Mouse (Mus musculus) midbrain, postnatal 0 days (tissue): ENCODE measurements around the gene Yy1. TPM values are rescaled to one million over a fixed set of nuclear protein-coding genes. Genes with fewer than 3 reads are reported as not detected.

Source experiments
- ATAC-seq: fragments of 200-750 bp; cut with Nextera tagmentation; 2 replicates; pipeline ENCODE4 v1.8.0; 2017; ENCODE audit warnings: moderate number of reproducible peaks, mild to moderate bottlenecking, moderate TSS enrichment, moderate library complexity; ENCODE audit not compliant: low FRiP score
- DNase-seq: peaks from one replicate; pipeline ENCODE4 v3.0.0-alpha.2; 2015; ENCODE audit warnings: low spot score
- H3K27ac ChIP-seq: fragments of 300-500 bp; sonication (generic); 2 replicates; pipeline ENCODE4 v1.5.1; 2014; ENCODE audit warnings: low read depth, mild to moderate bottlenecking, low read length, mixed read lengths
- H3K27me3 ChIP-seq: fragments of 300-500 bp; sonication (generic); 2 replicates; pipeline ENCODE4 v1.6.1; 2014; ENCODE audit warnings: low read length, control low read depth, mixed read lengths; ENCODE audit not compliant: insufficient read depth
- H3K36me3 ChIP-seq: fragments of 300-500 bp; sonication (generic); 2 replicates; pipeline ENCODE4 v1.6.1; 2014; ENCODE audit warnings: low read length, control low read depth, mixed read lengths; ENCODE audit not compliant: insufficient read depth
- H3K4me1 ChIP-seq: fragments of 300-500 bp; sonication (generic); 2 replicates; pipeline ENCODE4 v1.6.1; 2014; ENCODE audit warnings: mild to moderate bottlenecking, control low read depth, antibody characterized with exemption, low read length, mixed read lengths; ENCODE audit not compliant: insufficient read depth
- H3K4me2 ChIP-seq: fragments of 300-500 bp; sonication (generic); 2 replicates; pipeline ENCODE4 v1.6.1; 2014; ENCODE audit warnings: low read depth, mild to moderate bottlenecking, low read length, mixed read lengths; ENCODE audit not compliant: poor library complexity, severe bottlenecking
- H3K4me3 ChIP-seq: fragments of 300-500 bp; sonication (generic); 2 replicates; pipeline ENCODE4 v1.5.1; 2014; ENCODE audit warnings: low read depth, mild to moderate bottlenecking, low read length, moderate library complexity
- H3K9ac ChIP-seq: fragments of 300-500 bp; sonication (generic); replicated peaks from 2 replicates; pipeline ENCODE4 v1.6.1; 2014; ENCODE audit warnings: mild to moderate bottlenecking, low read length, moderate library complexity, mixed read lengths; ENCODE audit not compliant: poor library complexity, severe bottlenecking
- H3K9me3 ChIP-seq: fragments of 300-500 bp; sonication (generic); 2 replicates; pipeline ENCODE4 v1.6.1; 2016; ENCODE audit warnings: low read length, control low read depth
- CTCF ChIP-seq: IDR thresholded peaks from 2 replicates; pipeline ENCODE4 v1.5.1; 2016; ENCODE audit warnings: antibody characterized with exemption, mild to moderate bottlenecking
- WGBS: fragments of 180-500 bp; shearing (Covaris S2); extraction: QIAGEN DNeasy Blood & Tissue Kit; methylation state at CpG from one replicate; pipeline ENCODE4 v1.1.7; 2014; 5-methylcytosine and 5-hydroxymethylcytosine counted together
- polyA plus RNA-seq: library from polyadenylated mRNA; unstranded; fragments of >200 nt; fragmentation: Nextera tagmentation; extraction: Ambion mirVana; gene quantifications from 2 replicates; pipeline ENCODE4 v1.2.1, GENCODE M21; 2015
- total RNA-seq: library from RNA; depleted of rRNA; stranded (reverse); fragments of >200 nt; gene quantifications from 2 replicates; pipeline ENCODE4 v1.2.3, GENCODE M21; 2014

Yy1 gene
- total and polyA plus RNA-seq, 2 experiments from 2014 or later, result 9.2 to 38.3 TPM

GRCm38 (mm10) chr12:108814470-108814869, 21.7 kb downstream of the Yy1 start:
- Histone ChIP-seq H3K9ac (no peak overlapping the region), H3K9me3 (no peaks in the 10 kb centered on the region), H3K27ac (no peak overlapping the region), H3K4me3 (no peak overlapping the region), H3K27me3 (no peaks in the 10 kb centered on the region), H3K36me3 (peaks cover 16% of the 10 kb centered on the region), H3K4me1 (0 out of 2 replicates have a peak, but pooled peaks cover 3% of the 10 kb centered on the region), H3K4me2 (no peak overlapping the region)
- 94% methylated on average over 6 of the region's 6 CpGs for WGBS
- ATAC-seq (no peak), DNase-seq (no peak)
- TF ChIP-seq CTCF, result no peak

DNA sequence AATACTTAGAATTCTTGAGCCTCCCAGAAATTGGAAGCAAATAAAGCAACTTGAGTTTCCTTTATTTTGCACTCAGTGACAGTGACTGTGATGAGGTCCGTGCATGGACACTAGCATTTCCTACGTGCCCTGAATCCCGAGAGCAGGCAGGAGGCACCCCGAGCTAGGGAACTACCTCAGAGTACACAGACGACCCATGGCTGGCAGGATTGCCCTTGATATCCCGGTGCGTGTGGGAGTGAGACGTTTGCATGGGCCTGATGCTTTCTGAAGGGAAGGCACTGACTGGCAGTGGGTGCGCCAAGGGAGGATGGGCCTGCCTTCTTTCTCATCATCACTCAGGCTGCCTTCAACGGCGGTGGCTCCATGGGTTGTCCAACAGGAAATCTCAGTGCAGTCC, 23.8 kb downstream of the Yy1 start:
- DNase-seq (no peak), ATAC-seq (no peak)
- no peaks in the 10 kb centered on the region for H3K9me3 ChIP-seq
- H3K9ac ChIP-seq, result no peak overlapping the region
- H3K27me3 ChIP-seq, result no peaks in the 10 kb centered on the region
- no peak overlapping the region for H3K4me2 ChIP-seq
- H3K36me3 ChIP-seq, result peaks cover 16% of the 10 kb centered on the region
- 79% methylated on average over 11 of the region's 11 CpGs for WGBS
- H3K27ac ChIP-seq, result no peak overlapping the region
- H3K4me3 ChIP-seq, result no peak overlapping the region
- 0 out of 2 replicates have a peak, but pooled peaks cover 3% of the 10 kb centered on the region for H3K4me1 ChIP-seq
- TF ChIP-seq CTCF, result no peak

- Histone ChIP-seq H3K27me3 (no peaks in the 10 kb centered on the region), H3K9ac (no peak overlapping the region), H3K4me1 (no peaks in the 10 kb centered on the region), H3K36me3 (peaks cover 5% of the 10 kb centered on the region), H3K4me3 (no peak overlapping the region), H3K9me3 (no peaks in the 10 kb centered on the region), H3K4me2 (no peak overlapping the region), H3K27ac (no peak overlapping the region)
- DNase-seq (no peak), ATAC-seq (no peak)
- WGBS, result 89% methylated on average over 4 of the region's 4 CpGs
- no peak for TF ChIP-seq CTCF
Observed at GRCm38 (mm10) chr12:108820461-108820860, 27.7 kb downstream of the Yy1 start.

DNA sequence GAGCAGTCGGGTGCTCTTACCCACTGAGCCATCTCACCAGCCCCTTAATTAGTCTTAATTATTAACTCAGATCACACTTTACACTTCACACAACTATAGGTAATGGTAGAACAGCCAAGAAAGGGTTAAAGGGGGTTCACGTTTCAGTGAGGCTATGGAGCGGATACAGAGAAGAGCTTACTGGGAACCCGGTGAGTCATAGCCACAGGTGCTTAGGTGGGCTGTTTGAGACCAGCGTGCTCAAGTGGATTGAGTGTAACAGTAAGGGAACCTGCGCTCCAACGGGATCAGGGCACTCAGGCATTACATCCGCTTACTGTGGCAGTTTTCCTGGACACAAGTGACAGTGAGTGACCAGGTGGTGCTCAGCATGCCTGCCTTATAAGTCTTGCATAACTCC, 30.3 kb downstream of the Yy1 start:
- 74% methylated on average over 8 of the region's 8 CpGs for WGBS
- no peak overlapping the region for H3K4me3 ChIP-seq

DNA sequence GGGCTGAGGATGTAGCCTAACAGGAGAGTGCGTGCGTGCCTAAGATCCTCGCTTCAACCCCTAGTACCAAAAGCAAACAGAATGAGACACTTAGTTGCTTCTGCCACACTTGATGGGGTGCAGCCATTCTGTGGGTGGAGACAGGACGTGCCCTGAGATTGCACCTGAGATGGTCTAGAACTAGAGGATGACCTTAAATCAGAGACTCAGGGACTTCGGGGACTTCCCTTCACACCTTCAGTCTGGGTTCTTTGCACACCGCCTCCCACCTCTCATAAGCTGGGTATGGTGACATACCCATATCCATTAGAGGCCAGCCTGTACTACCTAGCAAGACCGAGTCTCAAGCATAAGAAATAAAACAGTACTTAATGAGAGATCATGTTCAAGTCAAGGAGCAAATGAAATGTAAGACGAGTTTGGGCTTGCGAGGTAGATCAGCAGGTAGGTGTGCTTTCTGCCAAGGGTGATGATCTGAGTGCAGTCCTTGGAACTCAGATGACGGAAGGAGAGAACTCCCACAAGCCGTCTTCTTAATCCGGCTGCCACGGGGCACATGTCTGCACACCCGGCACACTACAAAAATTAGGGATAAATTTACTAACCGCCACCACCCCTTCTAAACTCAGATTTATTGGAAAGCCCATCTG, 31.6 kb downstream of the Yy1 start:
- Histone ChIP-seq H3K4me2 (no peak overlapping the region), H3K27ac (no peak overlapping the region), H3K9me3 (no peaks in the 10 kb centered on the region), H3K27me3 (no peaks in the 10 kb centered on the region), H3K36me3 (peaks cover 11% of the 10 kb centered on the region; the same call in 1 of the 2 replicates), H3K9ac (no peak overlapping the region), H3K4me3 (no peak overlapping the region), H3K4me1 (no peaks in the 10 kb centered on the region)
- no peak for ATAC-seq
- TF ChIP-seq CTCF, result no peak
- WGBS, result 93% methylated on average over 15 of the region's 15 CpGs
- no peak for DNase-seq

More for the DNA sequence above, 30.3 kb downstream of the Yy1 start:
- Histone ChIP-seq H3K9me3 (no peaks in the 10 kb centered on the region), H3K4me2 (no peak overlapping the region), H3K4me1 (no peaks in the 10 kb centered on the region), H3K27me3 (no peaks in the 10 kb centered on the region), H3K27ac (no peak overlapping the region), H3K36me3 (peaks cover 15% of the 10 kb centered on the region), H3K9ac (no peak overlapping the region)
- no peak for TF ChIP-seq CTCF
- DNase-seq (no peak), ATAC-seq (no peak)

DNA sequence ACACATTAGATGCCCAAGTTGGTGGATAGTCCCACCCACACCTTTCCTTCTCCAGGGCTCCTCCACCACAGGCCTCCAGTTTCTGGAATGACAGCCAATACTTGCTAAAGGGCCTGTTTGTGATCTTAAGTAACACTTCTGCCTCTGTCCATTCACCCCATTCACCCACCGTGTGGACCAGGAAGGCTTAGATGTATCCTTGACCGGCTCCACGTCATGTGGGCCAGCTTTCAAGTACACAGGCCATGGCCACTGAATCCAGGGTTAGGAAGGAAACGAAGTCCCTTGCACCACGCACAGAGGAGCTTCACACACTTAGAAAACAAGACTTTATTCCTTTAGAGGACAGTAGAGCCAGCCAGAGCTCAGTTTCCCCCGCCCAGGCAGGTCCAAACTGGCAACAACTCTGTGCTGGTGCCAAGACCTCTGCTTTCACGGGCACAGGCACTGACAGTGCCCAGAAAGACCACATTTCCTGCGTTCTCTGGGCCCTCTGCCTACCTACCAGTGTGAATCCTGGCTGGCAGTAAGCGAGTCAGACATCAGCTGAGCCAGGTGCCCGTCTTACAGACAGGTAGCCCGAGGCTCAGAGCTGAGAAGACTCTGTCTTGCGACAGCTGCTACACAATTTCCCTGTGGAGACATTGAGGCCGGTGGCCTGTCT, 32.9 kb downstream of the Yy1 start:
- H3K27me3 ChIP-seq, result no peaks in the 10 kb centered on the region
- no peaks in the 10 kb centered on the region for H3K9me3 ChIP-seq
- H3K9ac ChIP-seq, result no peak overlapping the region
- ATAC-seq (no peak), DNase-seq (no peak)
- peaks cover 11% of the 10 kb centered on the region; the same call in 1 of the 2 replicates for H3K36me3 ChIP-seq
- H3K27ac ChIP-seq, result no peak overlapping the region
- H3K4me3 ChIP-seq, result no peak overlapping the region
- no peak overlapping the region for H3K4me2 ChIP-seq
- H3K4me1 ChIP-seq, result no peaks in the 10 kb centered on the region
- WGBS, result 93% methylated on average over 13 of the region's 13 CpGs
- TF ChIP-seq CTCF, result no peak
